Mouse (Mus musculus) right cerebral cortex, postnatal 4 days (tissue): ENCODE data around the gene Col8a1.

Experiments
- DNase-seq: peaks from one replicate; pipeline ENCODE4 v3.0.0-alpha.2; 2022

Gene Col8a1

DNA sequence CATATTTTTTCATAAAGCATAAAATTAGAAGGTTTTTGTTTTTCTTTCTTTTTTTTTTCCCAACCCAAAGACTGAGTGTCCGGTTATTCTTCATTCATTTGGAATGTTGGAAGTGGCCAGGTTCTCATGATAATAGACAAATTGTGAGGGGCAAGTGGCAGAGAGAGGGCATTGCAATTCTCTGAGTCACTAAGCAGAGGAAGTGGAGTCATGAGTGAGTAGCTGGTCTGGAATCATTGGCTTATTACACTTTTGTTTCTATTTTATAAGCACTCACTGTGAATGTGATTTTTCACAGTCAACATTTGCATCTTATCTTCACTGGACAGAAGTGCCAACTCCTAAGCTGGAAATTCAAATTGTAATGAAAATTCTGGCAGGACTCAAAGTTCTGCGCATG lies 82.9 kb downstream of the Col8a1 start:
- DNase-seq: no peak

DNA sequence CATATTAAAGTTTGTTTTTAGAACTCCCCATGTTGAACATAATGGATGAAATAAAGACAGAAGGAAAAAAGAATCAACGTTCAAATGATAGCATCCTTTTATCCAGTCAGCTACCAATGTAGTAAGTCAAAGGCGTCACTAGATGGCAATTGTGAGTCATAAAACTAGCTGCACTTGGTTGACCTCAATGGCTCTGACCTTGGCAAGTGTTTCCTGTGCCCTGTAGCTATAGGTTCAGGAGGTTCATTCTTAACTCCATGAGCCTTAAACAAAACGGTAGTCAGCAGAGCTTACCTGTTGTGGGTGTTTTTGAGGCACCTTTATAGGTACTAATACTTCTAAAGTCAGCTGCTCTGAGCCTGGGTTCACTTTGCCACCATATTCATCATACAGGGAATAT lies 85.2 kb downstream of the Col8a1 start:
- peak; percentile 2 for DNase-seq

- DNase-seq: no peak
These were observed 91.9 kb downstream of the Col8a1 start for GRCm38 (mm10) chr16:57662661-57663060.

DNA sequence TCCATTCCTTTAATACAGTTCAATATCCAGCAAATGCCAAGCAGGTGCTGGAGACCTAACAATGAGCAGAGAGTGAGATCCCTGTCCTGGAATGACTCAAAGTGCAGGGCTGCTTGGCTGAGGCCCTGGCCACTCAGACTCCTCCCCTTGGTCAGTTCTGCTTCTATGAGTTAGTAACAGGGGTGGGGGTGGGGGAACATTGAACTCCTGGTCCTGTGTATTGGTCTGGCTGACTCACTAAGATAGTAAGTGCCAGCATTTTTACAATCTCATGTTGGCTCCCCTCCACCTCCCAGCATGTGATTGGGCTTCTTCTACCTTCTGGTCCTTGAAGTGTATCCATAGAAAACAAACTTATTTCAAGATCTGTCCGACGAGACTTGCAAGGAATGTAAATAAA lies 104.6 kb downstream of the Col8a1 start:
- no peak for DNase-seq

- no peak for DNase-seq
These were observed 113.1 kb downstream of the Col8a1 start for GRCm38 (mm10) chr16:57641346-57641885.

DNA sequence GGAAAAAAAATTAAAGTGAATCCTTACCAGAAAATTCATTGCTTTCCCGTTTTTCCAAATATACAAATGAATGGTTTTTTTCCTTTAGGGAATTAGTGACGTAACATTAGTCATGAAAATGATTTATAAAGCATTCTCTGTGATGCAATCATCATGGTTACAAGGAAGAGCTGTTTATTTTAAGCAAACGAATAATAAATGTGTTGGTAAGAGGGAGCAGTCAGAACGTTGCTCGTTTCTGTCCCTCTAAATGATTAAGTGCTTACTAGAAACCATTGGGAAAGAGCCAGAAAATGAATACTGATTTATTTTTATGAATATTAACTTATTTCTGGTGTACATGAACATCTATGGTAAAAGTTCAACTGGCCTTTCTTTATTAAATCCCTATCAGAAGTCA lies 119.8 kb downstream of the Col8a1 start:
- no peak for DNase-seq

DNA sequence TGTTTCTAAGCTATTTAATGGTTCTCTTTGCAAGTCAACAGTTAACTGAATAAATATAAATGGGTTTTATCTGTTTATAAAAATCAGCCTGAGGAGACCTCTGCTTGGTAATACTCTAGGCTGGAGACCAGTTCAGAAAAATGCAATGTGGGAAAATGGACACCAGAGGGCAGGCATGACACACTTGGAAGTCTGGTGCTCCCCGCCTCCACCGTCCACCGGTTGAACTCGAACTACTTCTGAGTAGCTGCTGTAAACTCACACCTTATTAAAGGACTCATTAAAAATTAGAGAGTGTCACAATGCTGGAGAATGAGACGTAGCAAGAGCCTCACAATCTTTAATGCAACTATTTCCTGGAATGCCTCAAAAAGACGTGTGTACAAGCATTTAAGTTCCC lies 120.3 kb downstream of the Col8a1 start:
- peak; percentile 77 for DNase-seq

GRCm38 (mm10) chr16:57611768-57612167 lies 142.8 kb downstream of the Col8a1 start:
- peak; percentile 49 for DNase-seq

DNA sequence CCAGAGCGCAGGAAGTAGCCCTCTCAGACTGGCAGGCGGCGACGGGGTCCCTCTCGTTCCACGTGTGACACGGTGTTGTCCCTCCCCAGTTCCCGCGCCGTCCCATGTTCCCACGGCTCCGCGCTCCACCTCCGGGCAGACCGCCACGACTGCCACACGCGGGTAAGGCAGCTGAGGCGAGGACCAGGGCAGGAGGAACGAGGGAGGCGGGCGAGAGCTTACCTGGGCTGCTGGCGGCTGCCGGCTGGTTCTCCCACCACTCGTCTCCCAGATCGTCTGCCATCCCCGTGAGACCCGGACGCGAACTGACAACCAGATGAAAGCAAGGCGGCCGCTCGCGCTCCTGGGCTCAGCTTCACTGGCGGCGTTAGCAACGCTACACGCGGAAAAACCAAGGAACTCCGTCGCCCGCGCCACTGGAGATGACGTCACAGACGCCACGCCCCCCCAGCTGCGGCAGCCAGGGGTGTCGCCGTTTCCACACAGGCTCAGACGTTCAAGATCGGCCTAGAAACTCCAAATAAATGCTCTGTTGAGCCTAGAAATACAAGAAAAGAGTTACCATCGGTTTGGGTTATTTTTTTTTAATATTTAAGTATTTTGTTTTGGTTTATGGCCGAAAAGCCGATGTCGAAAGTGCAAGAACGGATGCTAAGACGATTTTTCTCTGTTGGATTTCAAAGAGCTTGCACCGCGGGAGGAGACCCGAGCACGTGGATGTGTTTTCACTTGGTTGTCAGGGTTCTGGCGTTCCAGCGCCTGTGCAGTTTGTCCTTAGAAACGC lies 147.9 kb downstream of the Col8a1 start, which contains the start of gene Cmss1:
TSS of gene Cmss1 (minus strand) at position 421 of the 784 bp plus-strand sequence.
- peak; percentile 88 for DNase-seq

DNA sequence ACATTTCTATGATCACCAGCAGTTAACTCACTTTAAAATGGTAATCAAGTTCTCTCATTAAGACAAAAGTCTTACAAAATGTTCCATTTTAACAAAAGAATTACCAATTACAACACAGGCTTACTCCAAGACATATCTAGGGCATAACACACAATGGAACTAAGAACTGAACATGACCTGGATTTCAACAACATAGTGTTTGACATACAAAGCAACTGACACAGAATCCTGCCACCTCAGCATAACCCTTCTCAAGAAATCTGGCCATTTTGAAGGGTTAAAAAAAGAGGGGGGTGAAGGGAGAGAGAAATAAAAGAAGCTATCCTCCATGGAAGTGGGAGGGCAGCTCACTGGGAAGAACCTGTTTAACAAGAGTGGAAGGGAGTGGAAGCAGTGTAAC lies 153.5 kb downstream of the Col8a1 start:
- DNase-seq: no peak

GRCm38 (mm10) chr16:57597295-57597957 lies 157.1 kb downstream of the Col8a1 start:
- DNase-seq: no peak

- no peak for DNase-seq
These were observed 160.9 kb downstream of the Col8a1 start for GRCm38 (mm10) chr16:57593422-57594157.

DNA sequence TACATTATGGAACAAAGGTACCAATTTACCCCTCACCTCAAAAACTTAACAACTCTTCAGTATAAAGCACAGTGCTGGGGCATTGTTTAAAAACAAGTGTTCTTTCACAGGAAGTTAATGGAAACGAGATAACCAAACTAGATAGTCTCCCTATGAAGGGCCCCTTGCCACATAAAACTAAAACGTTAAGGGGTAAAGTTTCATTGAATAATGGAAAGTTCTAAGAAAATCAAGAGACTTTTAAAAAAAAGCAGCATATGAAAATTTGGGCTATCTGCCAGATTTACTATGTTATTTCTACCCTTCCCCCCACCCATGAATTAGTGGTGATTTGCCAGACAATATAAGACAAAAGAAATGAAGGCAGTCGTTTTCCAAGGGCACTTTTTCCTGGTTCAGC lies 169.3 kb downstream of the Col8a1 start:
- DNase-seq: no peak

DNA sequence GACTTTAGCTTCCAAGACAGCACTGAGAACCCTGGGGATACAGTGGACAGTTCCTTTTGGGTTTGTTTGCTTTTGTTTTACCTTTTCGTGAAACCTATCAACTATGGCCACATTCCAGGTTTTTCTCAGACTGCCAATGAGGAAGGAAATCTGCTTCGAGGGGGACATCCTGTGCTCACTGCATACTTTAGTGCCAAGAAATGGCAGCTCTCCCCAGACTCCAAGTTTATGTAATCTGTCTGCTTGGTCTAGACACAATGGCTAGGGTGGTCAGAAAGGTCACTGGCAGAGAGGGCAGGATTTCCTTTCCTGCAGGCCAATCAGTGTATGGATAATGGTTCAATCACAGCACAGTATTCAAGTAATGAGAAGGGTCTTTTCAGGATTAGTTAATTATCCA lies 172.5 kb downstream of the Col8a1 start:
- DNase-seq: no peak

DNA sequence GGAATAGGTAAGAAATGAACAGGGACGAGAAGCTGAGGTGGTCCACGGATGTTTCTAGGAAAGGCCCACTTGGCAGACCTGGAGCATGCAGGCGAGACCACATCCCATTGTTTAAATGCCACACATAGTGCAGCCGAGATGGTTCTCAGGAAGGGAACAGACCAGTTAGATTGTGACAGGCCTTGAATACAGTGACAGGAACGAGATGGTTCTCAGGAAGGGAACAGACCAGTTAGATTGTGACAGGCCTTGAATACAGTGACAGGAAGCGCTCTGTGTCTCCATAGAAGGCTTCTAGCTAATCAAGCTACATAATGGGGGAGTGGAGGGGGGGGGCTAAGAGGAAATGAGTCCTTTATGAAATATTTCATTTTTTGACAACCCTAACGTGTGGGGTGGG lies 174.5 kb downstream of the Col8a1 start:
- DNase-seq: no peak

- no peak for DNase-seq
These were observed 177.0 kb downstream of the Col8a1 start for GRCm38 (mm10) chr16:57577519-57577918.

DNA sequence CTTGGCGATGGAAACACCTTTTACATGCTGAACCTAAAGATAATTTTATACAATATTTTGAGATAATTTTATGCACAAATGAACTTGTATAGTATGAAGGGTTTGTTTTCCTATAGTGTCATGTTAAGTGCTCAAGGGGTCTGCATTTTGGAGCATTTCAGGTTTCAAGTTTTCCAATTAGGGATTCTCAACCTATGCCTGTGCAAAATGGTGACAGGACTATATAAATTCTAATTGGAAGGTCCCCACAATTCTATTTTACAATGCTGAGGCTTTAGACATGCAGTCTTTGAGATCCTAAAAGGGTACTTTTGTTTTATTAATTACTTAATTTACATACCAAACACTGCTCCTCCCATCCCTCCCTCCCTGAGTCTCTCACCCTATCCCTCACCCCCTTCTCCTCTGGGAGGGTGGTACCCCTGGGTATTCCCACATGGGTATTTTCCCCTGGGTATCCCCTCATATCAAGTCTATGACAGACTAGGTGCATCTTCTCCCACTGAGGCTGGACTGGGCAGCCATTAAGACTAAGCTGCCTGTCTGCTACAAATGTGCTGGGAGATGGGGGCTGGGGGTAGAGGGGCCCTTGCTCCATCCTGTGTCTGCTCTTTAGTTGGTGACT lies 178.7 kb downstream of the Col8a1 start:
- no peak for DNase-seq
